Mouse (Mus musculus) CH12.LX (cell line): ENCODE results near the gene Prss16. TPM values are rescaled to one million over a fixed set of nuclear protein-coding genes. Genes with fewer than 3 reads are reported as not detected.
"Not testable (repeated sequence)": the region's sequence is repeated elsewhere in the genome, so short reads cannot be mapped to it uniquely, and the experiment has no call there.

Source experiments
- DNase-seq: peaks from one replicate; pipeline ENCODE4 v3.0.0-alpha.2; 2013; ENCODE audit errors: extremely low read depth
- H3K27ac ChIP-seq: 2 replicates; pipeline ENCODE4 v1.5.1; 2012; ENCODE audit warnings: low read depth, mild to moderate bottlenecking, control low read depth, moderate library complexity; ENCODE audit not compliant: insufficient read depth
- H3K27me3 ChIP-seq: replicated peaks from 2 replicates; pipeline ENCODE3; 2012; ENCODE audit warnings: inconsistent platforms
- H3K36me3 ChIP-seq, 2 experiments: replicated peaks in 1 of 2; 2 replicates each; pipeline versions ENCODE3 to v1.6.1; 2012; ENCODE audit warnings: inconsistent platforms in 1 of 2, low read length in 1 of 2, mild to moderate bottlenecking in 1 of 2, mixed read lengths in 1 of 2, moderate library complexity in 1 of 2; ENCODE audit not compliant: control insufficient read depth in 1 of 2, insufficient read depth in 1 of 2
- H3K4me1 ChIP-seq, 2 experiments: 2 replicates each; pipeline ENCODE4 v1.6.1; 2012; ENCODE audit warnings: inconsistent platforms in 1 of 2, moderate library complexity in 1 of 2; ENCODE audit not compliant: insufficient read depth in 2 of 2, control insufficient read depth in 1 of 2
- H3K4me2 ChIP-seq: 2 replicates; pipeline ENCODE4 v1.6.1; 2012; ENCODE audit warnings: low read depth, mild to moderate bottlenecking, control low read depth; ENCODE audit not compliant: poor library complexity, insufficient read depth, severe bottlenecking
- H3K4me3 ChIP-seq, 3 experiments: fragments of 150-350 bp in 1 of 3; sonication (generic) in 1 of 3; replicated peaks in 1 of 3; 2 replicates each; pipeline versions ENCODE3 to v1.5.1; 2011 to 2012; ENCODE audit warnings: low read depth in 2 of 3, low read length in 2 of 3, mild to moderate bottlenecking in 2 of 3, moderate library complexity in 2 of 3, control low read depth in 1 of 3, improper control_type of control experiment in 1 of 3, inconsistent platforms in 1 of 3, mixed read lengths in 1 of 3; ENCODE audit not compliant: poor library complexity in 1 of 3
- H3K79me2 ChIP-seq: replicated peaks from 2 replicates; pipeline ENCODE4 v1.6.1; 2012; ENCODE audit warnings: mild to moderate bottlenecking, moderate library complexity; ENCODE audit not compliant: control insufficient read depth, poor library complexity, insufficient read depth, severe bottlenecking; ENCODE audit errors: extremely low read depth
- H3K9ac ChIP-seq: 2 replicates; pipeline ENCODE4 v1.6.1; 2012; ENCODE audit warnings: low read depth, mild to moderate bottlenecking, control low read depth, moderate library complexity; ENCODE audit not compliant: insufficient read depth
- H3K9me3 ChIP-seq: replicated peaks from 2 replicates; pipeline ENCODE3; 2012; ENCODE audit warnings: low read length, inconsistent platforms, mixed read lengths
- BHLHE40 ChIP-seq: IDR thresholded peaks from 2 replicates; pipeline ENCODE4 v1.6.1; 2011; ENCODE audit warnings: mild to moderate bottlenecking, low read depth, low read length, improper control_type of control experiment
- CHD1 ChIP-seq: IDR thresholded peaks from 2 replicates; pipeline ENCODE4 v1.6.1; 2012; ENCODE audit warnings: low read depth, low read length, improper control_type of control experiment, inconsistent platforms
- CHD2 ChIP-seq: IDR thresholded peaks from 2 replicates; pipeline ENCODE4 v1.6.1; 2011; ENCODE audit warnings: low read length, improper control_type of control experiment
- E2F4 ChIP-seq: IDR thresholded peaks from 2 replicates; pipeline ENCODE4 v1.6.1; 2011; ENCODE audit warnings: low read depth, low read length, improper control_type of control experiment; ENCODE audit not compliant: insufficient replicate concordance
- HCFC1 ChIP-seq: IDR thresholded peaks from 2 replicates; pipeline ENCODE4 v1.6.1; 2012; ENCODE audit warnings: low read depth, mild to moderate bottlenecking, inconsistent platforms, low read length, improper control_type of control experiment
- IRF4 ChIP-seq: IDR thresholded peaks from 2 replicates; pipeline ENCODE4 v1.6.1; 2014; ENCODE audit warnings: low read depth, mild to moderate bottlenecking, inconsistent platforms, low read length, improper control_type of control experiment
- JUND ChIP-seq: conservative IDR thresholded peaks from 2 replicates; pipeline ENCODE4 v1.6.1; 2011; ENCODE audit warnings: low read depth, low read length, improper control_type of control experiment
- KAT2A ChIP-seq: IDR thresholded peaks from 2 replicates; pipeline ENCODE4 v1.6.1; 2012; ENCODE audit warnings: low read length, improper control_type of control experiment, inconsistent platforms; ENCODE audit not compliant: insufficient replicate concordance
- MAFK ChIP-seq: IDR thresholded peaks from 2 replicates; pipeline ENCODE4 v1.6.1; 2011; ENCODE audit warnings: low read length, improper control_type of control experiment; ENCODE audit not compliant: insufficient replicate concordance
- MEF2A ChIP-seq: IDR thresholded peaks from 2 replicates; pipeline ENCODE4 v1.6.1; 2014; ENCODE audit warnings: low read depth, mild to moderate bottlenecking, inconsistent platforms, low read length, improper control_type of control experiment, borderline replicate concordance
- MXI1 ChIP-seq: IDR thresholded peaks from 2 replicates; pipeline ENCODE4 v1.6.1; 2011; ENCODE audit warnings: mild to moderate bottlenecking, low read depth, low read length, improper control_type of control experiment
- MYC ChIP-seq: IDR thresholded peaks from 2 replicates; pipeline ENCODE4 v1.6.1; 2011; ENCODE audit warnings: low read depth, mild to moderate bottlenecking, improper control_type of control experiment, low read length
- NELFE ChIP-seq: IDR thresholded peaks from 2 replicates; pipeline ENCODE4 v1.6.1; 2011; ENCODE audit warnings: low read depth, low read length, improper control_type of control experiment
- NRF1 ChIP-seq: IDR thresholded peaks from 2 replicates; pipeline ENCODE4 v1.6.1; 2014; ENCODE audit warnings: low read depth, mild to moderate bottlenecking, inconsistent platforms, low read length, improper control_type of control experiment, moderate library complexity
- POLR2A ChIP-seq: IDR thresholded peaks from 2 replicates; pipeline ENCODE4 v1.6.1; 2011; ENCODE audit warnings: low read depth, mild to moderate bottlenecking, improper control_type of control experiment, low read length
- POLR2AphosphoS2 ChIP-seq: IDR thresholded peaks from 2 replicates; pipeline ENCODE4 v1.6.1; 2011; ENCODE audit warnings: low read depth, low read length, improper control_type of control experiment
- RCOR1 ChIP-seq: conservative IDR thresholded peaks from 2 replicates; pipeline ENCODE4 v1.6.1; 2012; ENCODE audit warnings: low read depth, mild to moderate bottlenecking, inconsistent platforms, low read length, improper control_type of control experiment
- SIN3A ChIP-seq: IDR thresholded peaks from 2 replicates; pipeline ENCODE4 v1.6.1; 2012; ENCODE audit warnings: low read length, improper control_type of control experiment, inconsistent platforms
- TBP ChIP-seq: conservative IDR thresholded peaks from 2 replicates; pipeline ENCODE4 v1.6.1; 2011; ENCODE audit warnings: low read depth, low read length, improper control_type of control experiment
- TCF12 ChIP-seq: IDR thresholded peaks from 2 replicates; pipeline ENCODE4 v1.6.1; 2014; ENCODE audit warnings: low read depth, mild to moderate bottlenecking, inconsistent platforms, low read length, improper control_type of control experiment
- UBTF ChIP-seq: IDR thresholded peaks from 2 replicates; pipeline ENCODE4 v1.6.1; 2012; ENCODE audit warnings: low read depth, mild to moderate bottlenecking, inconsistent platforms, low read length, improper control_type of control experiment, moderate library complexity
- ZKSCAN1 ChIP-seq: IDR thresholded peaks from 2 replicates; pipeline ENCODE4 v1.6.1; 2012; ENCODE audit warnings: low read depth, inconsistent platforms, low read length, improper control_type of control experiment, borderline replicate concordance
- ZMIZ1 ChIP-seq: IDR thresholded peaks from 2 replicates; pipeline ENCODE4 v1.6.1; 2012; ENCODE audit warnings: low read depth, mild to moderate bottlenecking, inconsistent platforms, low read length, improper control_type of control experiment
- dilution Hi-C: fragments of 300-500 bp; cut with MboI; formaldehyde crosslinking; loops from 2 replicates; pipeline ENCODE4 v1.14.3; 2020; ENCODE audit warnings: low sequenced_read_pairs; ENCODE audit not compliant: extremely low pct_unique_long_range_greater_than_20kb, extremely low pct_ligation_motif_present
- in situ Hi-C: fragments of 300-500 bp; cut with MboI; formaldehyde crosslinking; loops from 3 replicates; pipeline ENCODE4 v1.14.3; 2019; ENCODE audit warnings: low sequenced_read_pairs, low pct_ligation_motif_present, low pct_unique_long_range_greater_than_20kb, mixed read lengths
- polyA plus RNA-seq: library from polyadenylated mRNA; unstranded; fragments of >175 nt; gene quantifications from 2 replicates; pipeline ENCODE4 v1.2.1, GENCODE M21; 2012; ENCODE audit warnings: low read depth; ENCODE audit not compliant: insufficient read length
- total RNA-seq, 2 experiments: library from RNA; depleted of rRNA; stranded (reverse); fragments of 300-350 nt in 1 of 2; fragments of >200 nt in 1 of 2; gene quantifications; 2 replicates each; pipeline ENCODE4 v1.2.3; 2012 to 2014

The Prss16 gene
- total and polyA plus RNA-seq, 3 experiments: 0.36 to 1.4 (median 0.47) TPM

GRCm38 (mm10) chr13:22036149-22036956 is 26.8 kb upstream of the Prss16 start:
- H3K27me3 ChIP-seq: no peaks in the 10 kb centered on the region
- in situ Hi-C loops: loop anchor here (10.0 to 25.0 kb wide), 3 partner anchors 292 to 1726 kb away; partner anchors contain the start of genes Hist1h1a, Hist1h2ab, Hist1h3a and Hist1h3b
- H3K79me2 ChIP-seq: no peaks in the 10 kb centered on the region
- TF ChIP-seq POLR2AphosphoS2 (peak; percentile 100), POLR2A (peak; percentile 85), SIN3A (peak; percentile 17), CHD2 (peak; percentile 83), TBP (no peak), UBTF (peak; percentile 98; the same call in 1 of the 2 replicates), RCOR1 (peak; percentile 91), CHD1 (no peak; the same call in none of the 2 replicates), KAT2A (0 out of 2 replicates have a peak, but pooled peaks have one; percentile 23), NELFE (peak; percentile 78), MAFK (peak; percentile 13; the same call in 1 of the 2 replicates), BHLHE40 (peak; percentile 28; the same call in 1 of the 2 replicates), MXI1 (no peak), ZMIZ1 (peak; percentile 98), ZKSCAN1 (no peak), MYC (peak; percentile 40; the same call in 1 of the 2 replicates)
- H3K36me3 ChIP-seq: no peaks in the 10 kb centered on the region
- H3K9ac ChIP-seq: peak overlapping the region; percentile 69
- peak; percentile 69 for DNase-seq
- no peaks in the 10 kb centered on the region for H3K9me3 ChIP-seq
- H3K4me2 ChIP-seq: peak overlapping the region; percentile 65
- dilution Hi-C loops: no loop called here
- H3K4me3 ChIP-seq: peak overlapping the region in 2 of 3 experiments; percentile 19 to 28
- peak overlapping the region; percentile 86 for H3K27ac ChIP-seq
- peaks cover 0 to 33% of the 10 kb centered on the region in 2 experiments; a peak in 2 of 4 replicates for H3K4me1 ChIP-seq

GRCm38 (mm10) chr13:22035267-22036148 is 26.0 kb upstream of the Prss16 start, which contains the start of the genes Hist1h2ah and Hist1h2bk:
Hist1h2ah (minus strand) TSS chr13:22035568.
Hist1h2bk (plus strand) TSS chr13:22035870.
- in situ Hi-C loops: loop anchor here (10.0 to 25.0 kb wide), 3 partner anchors 291 to 1727 kb away; partner anchors contain the start of genes Hist1h1a, Hist1h2ab, Hist1h3a and Hist1h3b

More at GRCm38 (mm10) chr13:22035267-22036148, 26.0 kb upstream of the Prss16 start, which contains the start of the genes Hist1h2ah and Hist1h2bk:
- dilution Hi-C loops, H3K9me3 ChIP-seq, H3K79me2 ChIP-seq, H3K27me3 ChIP-seq, H3K36me3 ChIP-seq: not testable (repeated sequence)
- H3K4me3 ChIP-seq: peak within 1 kb of the TSS; percentile 4 to 56 (median 50)
- TF ChIP-seq NRF1 (peak; percentile 48; the same call in 1 of the 2 replicates), POLR2A (peak; percentile 66; the same call in 1 of the 2 replicates), MXI1 (peak; percentile 21; the same call in 1 of the 2 replicates), TBP (peak; percentile 99), SIN3A (peak; percentile 66), MYC (0 out of 2 replicates have a peak, but pooled peaks have one; percentile 24), MEF2A (peak; percentile 44; the same call in 1 of the 2 replicates), CHD2 (peak; percentile 97), HCFC1 (peak; percentile 51; the same call in 1 of the 2 replicates), E2F4 (peak; percentile 100), IRF4 (0 out of 2 replicates have a peak, but pooled peaks have one; percentile 31), NELFE (peak; percentile 5), JUND (peak; percentile 66; the same call in 1 of the 2 replicates), TCF12 (peak; percentile 94), RCOR1 (peak; percentile 56; the same call in 1 of the 2 replicates)
- peak within 1 kb of the TSS; percentile 78 for H3K4me2 ChIP-seq
- peak within 1 kb of the TSS; percentile 92 for H3K9ac ChIP-seq
- peak within 1 kb of the TSS; percentile 86 for H3K27ac ChIP-seq
- H3K4me1 ChIP-seq: peaks cover 3 to 33% of the 10 kb centered on the region in 2 experiments; a peak in 3 of 4 replicates
- peak; percentile 98 for DNase-seq
